Mouse (Mus musculus) midbrain, embryonic 11.5 days (tissue): ENCODE data around the gene Pprc1. TPM values are rescaled to one million over a fixed set of nuclear protein-coding genes. Genes with fewer than 3 reads are reported as not detected.

ENCODE experiments used
- ATAC-seq: fragments of 200-750 bp; cut with Nextera tagmentation; 2 replicates; pipeline ENCODE4 v1.8.0; 2017; ENCODE audit warnings: moderate TSS enrichment, moderate library complexity; ENCODE audit not compliant: low FRiP score
- DNase-seq: peaks from one replicate; pipeline ENCODE4 v3.0.0; 2015; ENCODE audit warnings: low spot score; ENCODE audit errors: missing footprints
- H3K27ac ChIP-seq: fragments of 300-500 bp; sonication (generic); 2 replicates; pipeline ENCODE4 v1.5.1; 2014; ENCODE audit warnings: low read depth, low read length
- H3K27me3 ChIP-seq: fragments of 300-500 bp; sonication (generic); 2 replicates; pipeline ENCODE4 v1.6.1; 2014; ENCODE audit warnings: mild to moderate bottlenecking, low read length, moderate library complexity, mixed read lengths; ENCODE audit not compliant: control insufficient read depth, insufficient read depth
- H3K36me3 ChIP-seq: fragments of 300-500 bp; sonication (generic); 2 replicates; pipeline ENCODE4 v1.6.1; 2014; ENCODE audit warnings: mild to moderate bottlenecking, low read length, moderate library complexity, mixed read lengths; ENCODE audit not compliant: control insufficient read depth, insufficient read depth
- H3K4me1 ChIP-seq: fragments of 300-500 bp; sonication (generic); 2 replicates; pipeline ENCODE4 v1.6.1; 2014; ENCODE audit warnings: low read length; ENCODE audit not compliant: control insufficient read depth, insufficient read depth
- H3K4me2 ChIP-seq: fragments of 300-500 bp; sonication (generic); 2 replicates; pipeline ENCODE4 v1.6.1; 2014; ENCODE audit warnings: mild to moderate bottlenecking, moderate library complexity
- H3K4me3 ChIP-seq: fragments of 300-500 bp; sonication (generic); 2 replicates; pipeline ENCODE4 v1.5.1; 2014; ENCODE audit warnings: low read depth, low read length
- H3K9ac ChIP-seq: fragments of 300-500 bp; sonication (generic); 2 replicates; pipeline ENCODE4 v1.6.1; 2014; ENCODE audit warnings: low read length
- H3K9me3 ChIP-seq: fragments of 300-500 bp; sonication (generic); 2 replicates; pipeline ENCODE4 v1.6.1; 2016; ENCODE audit warnings: low read length; ENCODE audit not compliant: control insufficient read depth
- WGBS: fragments of 180-500 bp; shearing (Covaris S2); extraction: QIAGEN DNeasy Blood & Tissue Kit; methylation state at CpG from one replicate; pipeline ENCODE4 v1.1.7; 2014; 5-methylcytosine and 5-hydroxymethylcytosine counted together
- polyA plus RNA-seq: library from polyadenylated mRNA; unstranded; fragments of >200 nt; fragmentation: Nextera tagmentation; extraction: Ambion mirVana; gene quantifications from 2 replicates; pipeline ENCODE4 v1.2.1, GENCODE M21; 2014

Gene Pprc1
- polyA plus RNA-seq, 1 experiment from 2014 or later, result 48.5 TPM

GRCm38 (mm10) chr19:46039478-46039877 is 5.2 kb upstream of the Pprc1 start:
- Histone ChIP-seq H3K9ac (peak overlapping the region; percentile 99), H3K27me3 (no peaks in the 10 kb centered on the region), H3K36me3 (peaks cover 20% of the 10 kb centered on the region), H3K4me1 (peaks cover 61% of the 10 kb centered on the region), H3K4me3 (peak overlapping the region; percentile 97), H3K9me3 (no peaks in the 10 kb centered on the region), H3K27ac (peak overlapping the region; percentile 94), H3K4me2 (peak overlapping the region; percentile 80)
- DNase-seq, result peak; percentile 98
- 2% methylated on average over 19 of the region's 30 CpGs for WGBS
- peak; percentile 84 for ATAC-seq

DNA sequence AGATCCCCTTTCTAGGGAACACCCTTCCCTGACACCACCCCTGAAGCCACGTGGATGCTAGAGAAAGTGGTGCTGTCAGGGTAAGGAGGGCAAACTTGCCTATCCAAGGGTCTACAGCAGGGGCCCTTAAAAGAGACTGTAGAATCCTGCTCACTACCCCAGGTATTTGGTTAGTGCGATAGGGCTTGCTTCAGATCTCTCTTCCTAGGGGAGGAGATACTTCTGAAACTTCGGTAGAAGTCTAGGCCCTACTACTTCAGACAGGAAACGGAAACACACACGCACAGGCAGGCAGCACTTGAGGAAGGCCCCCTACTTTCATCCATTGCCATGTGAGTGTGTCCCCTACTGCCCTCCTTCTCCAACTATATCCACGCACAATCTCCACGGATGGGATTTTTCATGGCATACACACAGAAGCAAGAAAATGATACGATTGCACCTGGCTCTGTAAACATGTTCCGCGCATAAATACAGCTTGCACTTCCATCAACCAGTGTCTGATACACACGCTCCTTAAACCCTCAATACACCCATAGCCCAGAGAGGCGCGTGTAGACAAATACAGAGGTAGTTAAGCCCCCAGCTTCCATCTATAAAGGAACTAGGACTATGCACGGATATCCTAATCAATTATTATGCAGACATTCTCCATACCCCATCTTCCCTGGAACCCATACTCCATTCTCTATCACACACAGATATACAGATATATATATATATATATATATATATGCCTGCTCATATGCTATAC is 4.4 kb upstream of the Pprc1 start:
- H3K9ac ChIP-seq, result peak overlapping the region; percentile 99
- DNase-seq (peak; percentile 79), ATAC-seq (no peak)
- peaks cover 61% of the 10 kb centered on the region for H3K4me1 ChIP-seq
- no peaks in the 10 kb centered on the region for H3K9me3 ChIP-seq
- 45% methylated on average over 14 of the region's 14 CpGs for WGBS
- peak overlapping the region; percentile 94 for H3K27ac ChIP-seq
- peaks cover 14% of the 10 kb centered on the region for H3K36me3 ChIP-seq
- H3K4me2 ChIP-seq, result peak overlapping the region; percentile 80
- H3K27me3 ChIP-seq, result no peaks in the 10 kb centered on the region
- H3K4me3 ChIP-seq, result no peak overlapping the region

DNA sequence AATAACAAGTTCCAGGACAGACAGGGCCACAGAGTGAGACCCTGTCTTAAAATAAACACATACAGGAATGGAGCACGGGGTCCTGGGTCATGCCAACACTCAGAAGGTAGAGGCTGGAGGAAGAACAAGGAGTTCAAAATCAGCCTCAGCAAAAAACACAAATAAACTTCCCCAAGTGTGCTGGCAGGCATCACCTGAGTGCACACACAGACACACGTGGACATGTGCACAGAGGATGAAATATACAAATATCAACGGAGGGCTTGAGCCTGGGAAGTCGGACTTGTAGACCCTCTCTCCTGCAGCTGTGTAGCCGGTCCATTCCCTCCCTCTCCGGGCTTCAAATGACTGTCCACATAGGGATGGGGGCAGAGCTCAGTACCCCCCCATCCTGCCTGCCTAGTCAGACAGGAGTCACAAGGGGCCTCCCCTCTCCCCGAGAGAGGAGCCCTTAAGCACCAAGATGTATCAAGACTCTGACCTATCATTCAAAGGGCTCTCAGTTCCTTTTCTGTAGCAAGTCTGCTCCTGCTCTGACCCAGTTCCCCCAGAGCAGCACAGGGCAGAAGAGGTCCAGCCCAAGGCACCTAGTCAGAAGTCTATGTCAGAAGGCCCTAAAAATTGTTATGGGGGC is 3.3 kb upstream of the Pprc1 start:
- Histone ChIP-seq H3K9me3 (no peaks in the 10 kb centered on the region), H3K4me1 (peaks cover 67% of the 10 kb centered on the region), H3K27me3 (no peaks in the 10 kb centered on the region), H3K4me2 (peak overlapping the region; percentile 87), H3K9ac (peak overlapping the region; percentile 56), H3K27ac (peak overlapping the region; percentile 93), H3K36me3 (peaks cover 3% of the 10 kb centered on the region; the same call in 1 of the 2 replicates), H3K4me3 (peak overlapping the region; percentile 92)
- peak; percentile 83 for DNase-seq
- WGBS, result 15% methylated on average over 7 of the region's 7 CpGs
- no peak for ATAC-seq

- no peaks in the 10 kb centered on the region for H3K36me3 ChIP-seq
- peak overlapping the region; percentile 56 for H3K9ac ChIP-seq
- peaks cover 65% of the 10 kb centered on the region for H3K4me1 ChIP-seq
- peak overlapping the region; percentile 87 for H3K4me2 ChIP-seq
- peak overlapping the region; percentile 93 for H3K27ac ChIP-seq
- 3% methylated on average over 13 of the region's 14 CpGs for WGBS
- peak; percentile 93 for DNase-seq
- H3K4me3 ChIP-seq, result peak overlapping the region; percentile 92
- H3K27me3 ChIP-seq, result no peaks in the 10 kb centered on the region
- no peaks in the 10 kb centered on the region for H3K9me3 ChIP-seq
- peak; percentile 59 for ATAC-seq
These were observed 2.7 kb upstream of the Pprc1 start for GRCm38 (mm10) chr19:46041933-46042475.

- Histone ChIP-seq H3K4me1 (peaks cover 59% of the 10 kb centered on the region), H3K4me2 (peak overlapping the region; percentile 87), H3K9me3 (no peaks in the 10 kb centered on the region), H3K36me3 (no peaks in the 10 kb centered on the region), H3K9ac (peak overlapping the region; percentile 56), H3K27ac (peak overlapping the region; percentile 93), H3K27me3 (no peaks in the 10 kb centered on the region), H3K4me3 (peak overlapping the region; percentile 92; the same call in 1 of the 2 replicates)
- WGBS, result 9% methylated on average over 6 of the region's 6 CpGs
- ATAC-seq (peak; percentile 47), DNase-seq (peak; percentile 93)
These were observed 2.1 kb upstream of the Pprc1 start for GRCm38 (mm10) chr19:46042476-46043011.

DNA sequence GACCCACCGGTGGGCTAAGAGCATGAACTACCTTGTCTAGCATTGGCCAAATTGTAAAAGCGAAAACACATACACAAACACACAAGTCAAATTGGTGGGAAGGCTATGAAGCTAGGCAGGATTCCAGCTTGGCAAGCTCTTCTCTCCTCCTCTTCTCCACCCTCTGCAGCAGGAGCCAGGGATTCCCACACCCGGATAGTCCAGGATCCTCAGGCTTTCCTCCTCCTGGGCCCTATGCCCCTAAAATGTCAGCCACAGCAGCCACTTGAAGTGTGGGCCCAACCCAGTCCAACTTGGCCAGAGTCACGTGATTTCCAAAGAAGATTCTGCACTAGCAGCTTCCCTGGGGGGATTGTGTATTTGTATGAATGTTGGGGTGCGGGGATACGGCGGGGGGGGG is 1.3 kb upstream of the Pprc1 start:
- Histone ChIP-seq H3K9me3 (no peaks in the 10 kb centered on the region), H3K36me3 (no peaks in the 10 kb centered on the region), H3K4me1 (peaks cover 54% of the 10 kb centered on the region), H3K9ac (peak overlapping the region; percentile 36; the same call in 1 of the 2 replicates), H3K4me3 (peak overlapping the region; percentile 92), H3K4me2 (peak overlapping the region; percentile 87), H3K27me3 (no peaks in the 10 kb centered on the region), H3K27ac (peak overlapping the region; percentile 59)
- DNase-seq (no peak), ATAC-seq (no peak)
- 62% methylated on average over 7 of the region's 7 CpGs for WGBS

DNA sequence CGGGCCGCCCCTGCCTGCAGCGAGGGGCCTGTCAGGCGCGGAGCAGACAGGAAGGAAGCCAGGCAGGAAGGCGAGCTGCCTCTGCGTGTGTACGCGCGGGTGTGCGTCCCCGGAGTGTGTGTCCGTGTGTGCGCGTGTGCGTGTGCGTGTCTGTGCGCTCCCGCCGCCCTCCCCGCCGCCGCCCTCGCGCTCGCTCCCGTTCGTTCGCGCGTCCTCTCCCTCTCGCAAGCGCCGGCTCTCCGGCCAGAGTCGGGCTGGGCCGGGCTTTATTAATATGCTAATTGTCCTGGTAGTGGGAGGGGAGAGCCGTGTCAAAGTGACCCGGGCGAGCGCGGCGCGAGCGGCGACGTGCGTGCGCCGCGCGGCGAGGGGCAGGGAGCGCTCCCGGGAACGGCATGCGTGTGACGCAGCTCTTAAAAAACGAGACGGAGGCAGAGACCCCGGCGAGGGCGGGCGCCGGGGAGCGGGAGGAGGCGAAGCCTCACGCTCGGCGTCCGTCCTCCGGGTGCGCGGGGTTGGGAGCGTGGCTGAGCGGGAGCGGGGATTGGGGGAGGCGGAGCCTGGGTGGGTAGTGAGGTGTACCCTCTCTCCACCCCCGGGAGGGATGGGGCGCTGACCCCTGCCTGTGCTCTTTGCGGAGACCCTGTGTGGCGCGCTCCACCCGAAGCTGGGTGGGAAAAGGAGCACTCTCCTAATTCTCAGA is 458 bp downstream of the Pprc1 start, which contains the start of gene Ldb1:
Ldb1 (minus strand) TSS at position 222 of the 703 bp plus-strand sequence.
- Histone ChIP-seq H3K4me3 (peak within 1 kb of the TSS; percentile 92), H3K36me3 (no peaks in the 10 kb centered on the region), H3K27ac (peak within 1 kb of the TSS; percentile 87), H3K27me3 (no peaks in the 10 kb centered on the region), H3K4me1 (peaks cover 51% of the 10 kb centered on the region), H3K4me2 (peak within 1 kb of the TSS; percentile 87), H3K9me3 (no peaks in the 10 kb centered on the region), H3K9ac (peak within 1 kb of the TSS; percentile 93)
- ATAC-seq, result peak; percentile 81
- under 1% methylated on average over 83 of the region's 84 CpGs for WGBS
- DNase-seq, result peak; percentile 98

DNA sequence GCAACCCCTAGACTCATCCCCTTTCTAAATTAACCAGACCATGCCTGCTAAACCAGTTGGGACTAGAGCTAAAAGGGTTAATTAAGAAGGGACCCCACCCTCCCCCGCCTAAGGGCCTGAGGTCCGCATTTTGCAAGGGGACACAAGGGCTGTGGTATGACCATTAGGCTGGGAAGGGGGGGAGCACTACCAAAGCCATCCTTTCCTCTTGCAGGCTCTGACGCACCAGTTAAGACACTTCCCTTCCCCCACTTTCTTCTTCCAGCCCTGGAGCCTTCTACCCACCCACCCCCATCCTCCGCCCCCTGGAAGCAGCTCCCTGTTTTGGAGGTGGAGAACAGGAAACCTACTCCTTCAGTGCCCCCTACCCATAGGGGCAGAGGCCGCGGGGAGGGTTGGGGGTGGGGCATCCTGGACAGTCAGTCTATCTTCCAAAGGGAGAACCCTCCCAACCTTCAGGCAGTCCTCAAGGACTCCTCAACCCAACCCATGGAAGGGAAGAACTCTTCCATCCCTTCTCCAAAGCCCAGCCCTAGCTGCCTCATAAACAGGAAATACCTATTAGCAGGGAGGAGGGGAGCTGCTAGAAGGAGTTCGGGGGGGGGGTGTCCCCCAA is 1.1 kb downstream of the Pprc1 start:
- peak; percentile 12 for ATAC-seq
- Histone ChIP-seq H3K9me3 (no peaks in the 10 kb centered on the region), H3K9ac (peak overlapping the region; percentile 93), H3K27me3 (no peaks in the 10 kb centered on the region), H3K27ac (peak overlapping the region; percentile 87), H3K4me2 (peak overlapping the region; percentile 87), H3K4me3 (peak overlapping the region; percentile 92), H3K36me3 (no peaks in the 10 kb centered on the region), H3K4me1 (peaks cover 45% of the 10 kb centered on the region)
- DNase-seq, result peak; percentile 89
- WGBS, result 4% methylated on average over 7 of the region's 7 CpGs
